ENCODE assay signal across 27 mouse cellular contexts in genomic region chr7:70431712-70432111, GRCm38 (mm10).
"Had no signal": no experiment of that assay in that cellular context is flagged by ENCODE, and none has a peak within 500 bp of the region (broad histone marks: within the 10 kb centered on the region; RNA-seq: fewer than 3 reads in every experiment).

No protein-coding gene starts in this region.

- H3K36me3 ChIP-seq: heart, embryonic 13.5 days; heart, embryonic 15.5 days; hindbrain, embryonic 12.5 days; kidney, embryonic 15.5 days; limb, embryonic 10.5 days; limb, embryonic 12.5 days; liver, embryonic 12.5 days had no signal

- H3K9me3 ChIP-seq: heart, embryonic 13.5 days; heart, embryonic 15.5 days; hindbrain, embryonic 12.5 days; kidney, embryonic 15.5 days; limb, embryonic 10.5 days; limb, embryonic 12.5 days; liver, embryonic 12.5 days had no signal

- H3K27ac ChIP-seq: heart, adult 2 months; heart, embryonic 13.5 days; heart, embryonic 15.5 days; hindbrain, embryonic 12.5 days; hindbrain, embryonic 14.5 days; kidney, embryonic 15.5 days; kidney, postnatal 0 days; layer of hippocampus, adult 2 months; left cerebral cortex, adult 2 months; limb, embryonic 10.5 days; limb, embryonic 12.5 days; liver, embryonic 12.5 days; liver, embryonic 14.5 days had no signal

- H3K27me3 ChIP-seq: heart, embryonic 13.5 days; heart, embryonic 15.5 days; hindbrain, embryonic 12.5 days; kidney, embryonic 15.5 days; limb, embryonic 12.5 days; liver, embryonic 12.5 days had no signal

- H3K9ac ChIP-seq: heart, embryonic 13.5 days; heart, embryonic 15.5 days; hindbrain, embryonic 12.5 days; hindbrain, embryonic 14.5 days; kidney, embryonic 15.5 days; limb, embryonic 12.5 days; liver, embryonic 12.5 days; liver, embryonic 14.5 days had no signal

- DNase-seq: gastrocnemius, postnatal 14 days; gastrocnemius, postnatal 36 days; heart, adult 11 months; heart, adult 2 months; heart, postnatal 14 days; heart, postnatal 36 days; kidney, adult 11 months; kidney, adult 2 months; kidney, adult 9 months; kidney, postnatal 14 days; kidney, postnatal 4 days; liver had no signal

- H3K4me3 ChIP-seq: heart, adult 2 months; heart, embryonic 13.5 days; heart, embryonic 15.5 days; hindbrain, embryonic 12.5 days; kidney, embryonic 15.5 days; layer of hippocampus, adult 2 months; left cerebral cortex, adult 2 months; limb, embryonic 10.5 days; limb, embryonic 12.5 days; liver, embryonic 12.5 days had no signal

- H3K4me1 ChIP-seq: heart, embryonic 13.5 days; heart, embryonic 15.5 days; hindbrain, embryonic 12.5 days; liver, embryonic 12.5 days had no signal

- H3K4me2 ChIP-seq: heart, embryonic 11.5 days; heart, embryonic 13.5 days; heart, embryonic 15.5 days; hindbrain, embryonic 12.5 days; hindbrain, embryonic 14.5 days; kidney, embryonic 15.5 days; limb, embryonic 12.5 days; liver, embryonic 12.5 days had no signal

- ATAC-seq: hindbrain, embryonic 16.5 days; intestine, embryonic 16.5 days; liver, embryonic 12.5 days had no signal
